Mouse (Mus musculus) testis, adult 2 months (tissue): Measurements from ENCODE around the gene Selenow. TPM values are rescaled to one million over a fixed set of nuclear protein-coding genes. Genes with fewer than 3 reads are reported as not detected.

Experiments used
- H3K27ac ChIP-seq: fragments of 200-500 bp; 2 replicates; pipeline ENCODE4 v1.5.1; 2012; ENCODE audit warnings: low read depth, low read length; ENCODE audit not compliant: control insufficient read depth, insufficient read depth
- H3K27me3 ChIP-seq: fragments of 200-500 bp; 2 replicates; pipeline ENCODE4 v1.6.1; 2012; ENCODE audit warnings: mild to moderate bottlenecking, low read length, moderate library complexity; ENCODE audit not compliant: control insufficient read depth, insufficient read depth
- H3K36me3 ChIP-seq: fragments of 200-500 bp; 2 replicates; pipeline ENCODE4 v1.6.1; 2012; ENCODE audit warnings: mild to moderate bottlenecking, low read length; ENCODE audit not compliant: control insufficient read depth, insufficient read depth
- H3K4me1 ChIP-seq: fragments of 200-500 bp; 2 replicates; pipeline ENCODE4 v1.6.1; 2012; ENCODE audit warnings: low read length; ENCODE audit not compliant: control insufficient read depth, insufficient read depth
- H3K4me3 ChIP-seq: fragments of 200-500 bp; 2 replicates; pipeline ENCODE4 v1.5.1; 2012; ENCODE audit warnings: low read depth, mild to moderate bottlenecking, low read length, moderate library complexity, mixed read lengths; ENCODE audit not compliant: control insufficient read depth
- CTCF ChIP-seq: fragments of 200-500 bp; IDR thresholded peaks from 2 replicates; pipeline ENCODE4 v1.5.1; 2012; ENCODE audit warnings: low read depth, mild to moderate bottlenecking, inconsistent platforms, low read length, moderate library complexity; ENCODE audit not compliant: control insufficient read depth, insufficient read depth, insufficient replicate concordance
- POLR2A ChIP-seq: fragments of 200-500 bp; IDR thresholded peaks from 2 replicates; pipeline ENCODE4 v1.6.1; 2012; ENCODE audit warnings: low read depth, mild to moderate bottlenecking, inconsistent platforms, low read length, moderate library complexity; ENCODE audit not compliant: control insufficient read depth
- polyA plus RNA-seq: library from polyadenylated mRNA; depleted of rRNA; stranded (reverse); fragments of >200 nt; gene quantifications from 2 replicates; pipeline ENCODE4 v1.2.3, GENCODE M21; 2012

Selenow gene
- polyA plus RNA-seq, 1 experiment = 409 TPM

DNA sequence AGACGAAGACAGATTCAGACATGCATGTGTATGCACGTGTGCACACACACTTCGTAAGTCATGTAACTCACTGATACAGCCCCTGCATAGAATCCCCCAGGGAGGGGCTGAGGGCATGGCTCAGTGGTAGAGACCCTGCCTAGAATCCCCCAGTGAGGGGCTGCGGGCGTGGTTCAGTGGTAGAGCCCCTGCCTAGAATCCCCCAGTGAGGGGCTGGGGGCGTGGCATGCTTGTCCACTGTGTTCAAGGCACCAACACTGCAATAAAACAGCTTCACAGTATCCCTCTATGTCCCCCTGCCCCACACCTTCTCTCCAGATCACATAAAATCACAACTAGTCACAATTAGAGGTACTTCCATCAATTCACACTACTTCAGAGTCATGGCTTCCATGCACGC lies 39.6 kb upstream of the Selenow start:
- Histone ChIP-seq H3K27me3 (no peaks in the 10 kb centered on the region), H3K4me3 (no peak overlapping the region), H3K36me3 (no peaks in the 10 kb centered on the region), H3K27ac (no peak overlapping the region; the same call in none of the 2 replicates), H3K4me1 (peaks cover 13% of the 10 kb centered on the region)
- TF ChIP-seq CTCF (no peak), POLR2A (no peak)

DNA sequence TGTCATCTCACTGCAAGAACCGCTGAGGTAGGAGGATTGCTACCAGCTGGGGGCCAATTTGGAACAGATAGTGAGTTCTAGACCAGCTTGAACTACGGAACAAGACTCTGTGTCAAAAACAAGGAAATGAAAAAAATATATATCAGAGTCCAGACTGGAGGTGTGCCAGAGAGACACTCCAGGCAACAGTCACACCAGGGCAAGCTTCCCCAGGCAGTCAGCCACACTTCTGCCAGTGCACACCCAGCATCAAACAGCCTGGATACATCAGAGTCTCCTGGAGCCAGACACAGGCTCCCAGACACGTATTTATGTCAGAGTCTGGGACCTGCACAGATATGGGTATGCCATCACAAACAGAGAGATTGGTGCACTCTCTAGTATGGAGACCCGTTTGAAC lies 39.0 kb upstream of the Selenow start:
- Histone ChIP-seq H3K4me1 (peaks cover 13% of the 10 kb centered on the region), H3K4me3 (no peak overlapping the region), H3K36me3 (no peaks in the 10 kb centered on the region), H3K27me3 (no peaks in the 10 kb centered on the region), H3K27ac (no peak overlapping the region; the same call in 1 of the 2 replicates)
- no peak for TF ChIP-seq POLR2A
- TF ChIP-seq CTCF = no peak

DNA sequence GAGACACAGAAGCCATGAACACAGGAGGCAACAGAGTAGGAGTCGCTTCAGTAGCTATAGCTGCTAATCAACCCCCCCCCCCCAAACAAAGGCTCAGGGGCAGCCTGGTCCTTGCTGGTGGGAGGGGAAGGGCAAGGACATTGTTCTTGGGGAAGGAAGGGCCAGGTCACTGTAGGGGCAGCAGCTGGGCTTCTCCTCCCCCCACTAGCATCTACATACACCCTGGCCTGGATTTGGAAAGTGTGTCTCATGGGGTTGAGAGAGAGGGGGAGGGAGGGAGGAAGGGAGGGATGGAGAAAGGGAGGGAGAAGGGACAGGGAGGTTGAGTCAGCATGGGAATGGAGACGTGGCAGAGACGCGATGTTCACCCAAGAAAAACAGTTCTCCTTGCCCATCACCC lies 38.5 kb upstream of the Selenow start:
- Histone ChIP-seq H3K27me3 (no peaks in the 10 kb centered on the region), H3K27ac (no peak overlapping the region), H3K36me3 (no peaks in the 10 kb centered on the region), H3K4me1 (peaks cover 13% of the 10 kb centered on the region), H3K4me3 (no peak overlapping the region)
- TF ChIP-seq CTCF = no peak
- TF ChIP-seq POLR2A = no peak

DNA sequence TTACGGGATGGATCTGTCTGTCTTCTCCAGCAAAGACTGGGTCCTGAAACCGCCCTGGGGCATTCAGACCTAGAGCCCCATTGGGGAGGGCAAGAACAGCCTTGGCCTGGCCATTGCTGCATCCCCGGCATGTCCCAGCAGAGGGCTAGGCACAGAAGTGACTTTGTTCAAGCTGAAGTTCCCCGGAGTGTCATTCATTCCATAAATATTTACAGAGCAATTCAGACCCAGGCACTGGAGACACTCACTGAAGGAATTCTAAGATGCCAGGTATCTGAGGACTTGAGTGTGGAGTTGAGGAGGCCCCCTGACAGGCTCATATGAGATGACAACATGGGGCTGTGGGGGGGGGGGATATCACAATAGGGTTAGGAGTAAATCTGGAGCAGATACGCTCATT lies 33.9 kb upstream of the Selenow start:
- no peak overlapping the region for H3K4me3 ChIP-seq
- H3K27me3 ChIP-seq = no peaks in the 10 kb centered on the region
- TF ChIP-seq POLR2A = no peak
- no peak for TF ChIP-seq CTCF
- peaks cover 7% of the 10 kb centered on the region for H3K4me1 ChIP-seq
- H3K36me3 ChIP-seq = no peaks in the 10 kb centered on the region
- H3K27ac ChIP-seq = no peak overlapping the region

DNA sequence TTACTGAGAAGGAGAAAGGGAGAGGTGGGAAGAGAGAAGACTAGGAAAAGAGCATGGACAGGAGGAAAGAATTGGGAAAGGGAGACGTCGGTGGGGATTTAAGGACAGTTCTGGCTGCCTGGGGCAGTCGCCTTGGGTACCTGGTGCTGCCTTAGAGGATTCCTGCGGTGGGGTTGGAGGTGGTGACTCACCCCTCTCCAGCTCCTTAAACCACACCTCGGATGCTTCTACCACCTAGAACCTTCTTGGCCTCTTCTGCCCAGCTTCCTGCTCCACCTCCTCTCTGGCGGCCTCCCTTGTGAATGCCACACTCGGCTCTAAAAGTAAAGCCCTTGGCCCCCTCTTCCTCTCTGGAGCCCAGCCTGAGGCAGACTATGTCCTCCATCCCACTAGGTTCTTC lies 33.3 kb upstream of the Selenow start:
- no peak for TF ChIP-seq CTCF
- TF ChIP-seq POLR2A = no peak
- no peak overlapping the region for H3K4me3 ChIP-seq
- H3K36me3 ChIP-seq = no peaks in the 10 kb centered on the region
- H3K27ac ChIP-seq = no peak overlapping the region
- H3K4me1 ChIP-seq = peaks cover 7% of the 10 kb centered on the region
- no peaks in the 10 kb centered on the region for H3K27me3 ChIP-seq

DNA sequence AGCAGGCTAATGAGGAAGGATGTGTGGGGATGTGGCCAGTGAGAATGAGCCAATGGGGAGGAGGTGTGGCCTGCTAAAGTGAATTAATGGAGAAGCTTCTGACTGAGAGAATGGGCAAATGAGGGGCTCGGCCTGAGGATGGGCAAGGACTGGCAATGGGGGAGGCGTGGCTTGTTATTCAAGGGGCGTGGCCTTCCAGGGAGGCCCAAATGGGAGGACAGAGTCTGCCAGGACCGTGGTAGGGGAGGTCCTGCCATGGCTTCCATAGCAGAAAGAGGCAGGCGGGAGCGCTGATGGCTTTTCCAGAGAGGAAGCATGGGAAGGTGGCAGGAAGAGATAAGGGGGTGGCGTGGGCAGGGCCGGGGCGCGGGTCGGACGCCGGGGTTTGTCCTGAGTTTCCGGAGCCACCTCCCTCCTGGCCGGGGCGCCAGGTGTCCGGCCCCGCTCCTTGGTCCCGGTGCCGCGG lies 32.8 kb upstream of the Selenow start:
- Histone ChIP-seq H3K36me3 (no peaks in the 10 kb centered on the region), H3K4me3 (no peak overlapping the region), H3K27ac (no peak overlapping the region), H3K27me3 (no peaks in the 10 kb centered on the region), H3K4me1 (peaks cover 7% of the 10 kb centered on the region)
- TF ChIP-seq CTCF (no peak), POLR2A (no peak)

DNA sequence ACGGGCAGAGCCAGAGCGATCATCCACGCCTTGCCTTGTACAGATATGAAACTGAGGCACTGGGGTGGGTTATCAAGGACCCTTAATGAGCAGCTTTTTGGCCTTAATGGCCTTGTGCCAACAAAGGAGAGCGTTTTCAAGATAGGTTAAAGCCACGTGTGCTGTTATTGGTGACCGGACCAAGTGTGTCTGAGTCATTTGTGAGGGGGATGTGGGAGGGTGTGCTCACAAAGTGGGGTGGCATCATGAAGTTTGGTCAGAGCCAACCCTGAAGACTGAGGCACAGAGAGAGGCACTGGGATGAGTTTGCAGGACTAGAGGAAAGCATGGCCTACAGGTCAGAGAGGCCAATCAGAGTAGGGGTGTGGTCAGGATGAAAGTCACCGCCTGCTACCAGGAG lies 32.2 kb upstream of the Selenow start:
- Histone ChIP-seq H3K36me3 (no peaks in the 10 kb centered on the region), H3K4me1 (peaks cover 7% of the 10 kb centered on the region), H3K27ac (no peak overlapping the region), H3K4me3 (no peak overlapping the region), H3K27me3 (no peaks in the 10 kb centered on the region)
- TF ChIP-seq POLR2A (no peak), CTCF (no peak)
